Mouse (Mus musculus) midbrain, embryonic 12.5 days (tissue): ENCODE data around the gene Fscn1. TPM values are rescaled to one million over a fixed set of nuclear protein-coding genes. Genes with fewer than 3 reads are reported as not detected.

Experiments used
- ATAC-seq: fragments of 200-750 bp; cut with Nextera tagmentation; 2 replicates; pipeline ENCODE4 v1.8.0; 2017; ENCODE audit warnings: low read depth, moderate TSS enrichment, moderate library complexity; ENCODE audit not compliant: low FRiP score
- H3K27ac ChIP-seq: fragments of 300-500 bp; sonication (generic); replicated peaks from 2 replicates; pipeline ENCODE4 v1.5.1; 2016; ENCODE audit warnings: mild to moderate bottlenecking
- H3K27me3 ChIP-seq: fragments of 300-500 bp; sonication (generic); 2 replicates; pipeline ENCODE4 v1.6.1; 2016; ENCODE audit warnings: mild to moderate bottlenecking
- H3K36me3 ChIP-seq: fragments of 300-500 bp; sonication (generic); 2 replicates; pipeline ENCODE4 v1.6.1; 2016
- H3K4me1 ChIP-seq: fragments of 300-500 bp; sonication (generic); 2 replicates; pipeline ENCODE4 v1.6.1; 2016
- H3K4me2 ChIP-seq: fragments of 300-500 bp; sonication (generic); replicated peaks from 2 replicates; pipeline ENCODE4 v1.6.1; 2016; ENCODE audit warnings: mild to moderate bottlenecking, moderate library complexity
- H3K4me3 ChIP-seq: fragments of 300-500 bp; sonication (generic); 2 replicates; pipeline ENCODE4 v1.5.1; 2016; ENCODE audit warnings: mild to moderate bottlenecking
- H3K9ac ChIP-seq: fragments of 300-500 bp; sonication (generic); replicated peaks from 2 replicates; pipeline ENCODE4 v1.6.1; 2016; ENCODE audit warnings: mild to moderate bottlenecking, moderate library complexity
- H3K9me3 ChIP-seq: fragments of 300-500 bp; sonication (generic); 2 replicates; pipeline ENCODE4 v1.6.1; 2016; ENCODE audit warnings: mild to moderate bottlenecking
- WGBS: fragments of 180-500 bp; shearing (Covaris S2); methylation state at CpG from one replicate; pipeline ENCODE4 v1.1.7; 2016; 5-methylcytosine and 5-hydroxymethylcytosine counted together
- polyA plus RNA-seq: library from polyadenylated mRNA; unstranded; fragments of >200 nt; fragmentation: Nextera tagmentation; extraction: Ambion mirVana; gene quantifications from 2 replicates; pipeline ENCODE4 v1.2.1, GENCODE M21; 2016

Gene Fscn1
- polyA plus RNA-seq, 1 experiment from 2014 or later, result 742 TPM

DNA sequence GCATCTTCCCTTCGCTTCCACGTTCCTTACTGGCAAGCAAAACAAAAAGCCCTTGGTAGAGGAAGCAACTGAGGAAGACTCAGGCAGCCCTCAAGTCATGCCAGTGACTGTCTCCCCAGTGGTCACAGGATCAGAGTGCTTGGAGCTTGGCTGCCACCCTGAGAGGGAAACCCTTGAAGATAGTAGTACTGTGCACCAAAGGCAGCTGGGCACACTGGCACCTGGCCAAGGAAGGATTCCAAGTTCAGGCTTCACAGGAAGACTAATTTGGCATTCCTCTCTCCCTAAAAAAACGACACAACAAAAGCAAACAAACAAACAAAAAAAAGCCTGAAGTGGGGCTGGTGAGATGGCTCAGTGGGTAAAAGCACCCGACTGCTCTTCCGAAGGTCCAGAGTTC, 28.4 kb downstream of the Fscn1 start:
- no peak overlapping the region for H3K27ac ChIP-seq
- 0 out of 2 replicates have a peak, but pooled peaks cover 3% of the 10 kb centered on the region for H3K9me3 ChIP-seq
- H3K9ac ChIP-seq, result no peak overlapping the region
- no peaks in the 10 kb centered on the region for H3K27me3 ChIP-seq
- peaks cover 35% of the 10 kb centered on the region for H3K36me3 ChIP-seq
- H3K4me2 ChIP-seq, result no peak overlapping the region
- WGBS, result 94% methylated on average over 5 of the region's 5 CpGs
- ATAC-seq, result no peak
- H3K4me1 ChIP-seq, result no peaks in the 10 kb centered on the region
- no peak overlapping the region for H3K4me3 ChIP-seq

DNA sequence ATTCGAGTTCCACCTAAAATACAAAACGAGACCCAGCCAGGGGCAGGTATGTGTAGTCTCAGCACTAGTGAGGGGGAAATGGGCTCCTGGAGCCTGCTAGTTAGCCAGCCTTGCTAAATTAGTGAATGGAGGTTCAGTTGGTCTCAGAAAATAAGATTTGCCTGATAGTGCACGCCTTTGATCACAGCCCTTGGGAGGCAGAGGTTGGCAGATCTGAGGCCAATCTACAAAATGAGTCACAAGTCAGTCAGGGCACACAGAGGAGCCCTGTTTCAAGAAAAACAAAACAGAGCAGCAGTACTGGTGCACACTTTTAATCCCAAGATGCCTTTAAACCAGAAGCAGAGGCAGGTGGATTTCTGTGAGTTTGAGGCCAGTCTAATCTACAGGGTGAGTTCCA, 29.0 kb downstream of the Fscn1 start:
- WGBS, result 90% methylated on average over 3 of the region's 3 CpGs
- H3K27ac ChIP-seq, result no peak overlapping the region
- H3K4me3 ChIP-seq, result no peak overlapping the region
- H3K9ac ChIP-seq, result no peak overlapping the region
- H3K4me2 ChIP-seq, result no peak overlapping the region
- 0 out of 2 replicates have a peak, but pooled peaks cover 3% of the 10 kb centered on the region for H3K9me3 ChIP-seq
- H3K36me3 ChIP-seq, result peaks cover 41% of the 10 kb centered on the region
- H3K27me3 ChIP-seq, result no peaks in the 10 kb centered on the region
- no peak for ATAC-seq
- no peaks in the 10 kb centered on the region for H3K4me1 ChIP-seq

DNA sequence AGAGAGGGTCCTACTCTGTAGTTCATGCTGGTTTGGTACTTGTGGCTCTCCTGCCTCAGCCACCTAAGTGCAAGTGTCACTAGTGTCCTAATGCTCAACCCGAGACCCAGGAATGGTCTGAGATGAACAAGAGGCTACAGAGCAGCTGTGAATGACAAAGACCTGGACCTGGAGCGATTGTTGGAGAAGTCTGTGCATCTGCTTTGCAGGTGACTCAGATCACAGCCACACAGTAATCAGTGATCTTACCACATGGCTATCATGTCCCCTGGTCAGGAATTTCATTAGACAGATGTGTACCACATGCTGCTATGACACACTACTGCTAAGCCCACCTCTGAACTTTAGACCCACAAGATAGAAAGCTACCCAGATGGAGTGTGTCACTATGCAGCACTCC, 34.6 kb downstream of the Fscn1 start:
- H3K36me3 ChIP-seq, result peaks cover 47% of the 10 kb centered on the region
- no peaks in the 10 kb centered on the region for H3K27me3 ChIP-seq
- no peak overlapping the region for H3K9ac ChIP-seq
- no peak for ATAC-seq
- 98% methylated on average over 2 of the region's 2 CpGs for WGBS
- no peak overlapping the region for H3K4me3 ChIP-seq
- no peaks in the 10 kb centered on the region for H3K9me3 ChIP-seq
- H3K4me1 ChIP-seq, result no peaks in the 10 kb centered on the region
- no peak overlapping the region for H3K4me2 ChIP-seq
- H3K27ac ChIP-seq, result no peak overlapping the region

- Histone ChIP-seq H3K4me2 (no peak overlapping the region), H3K4me3 (no peak overlapping the region), H3K36me3 (peaks cover 29% of the 10 kb centered on the region), H3K27me3 (no peaks in the 10 kb centered on the region), H3K27ac (no peak overlapping the region), H3K9ac (no peak overlapping the region; the same call in 1 of the 2 replicates), H3K9me3 (no peaks in the 10 kb centered on the region), H3K4me1 (0 out of 2 replicates have a peak, but pooled peaks cover 8% of the 10 kb centered on the region)
- 74% methylated on average over 9 of the region's 9 CpGs for WGBS
- ATAC-seq, result no peak
Measured at GRCm38 (mm10) chr5:142997526-142997925, 37.4 kb downstream of the Fscn1 start.

DNA sequence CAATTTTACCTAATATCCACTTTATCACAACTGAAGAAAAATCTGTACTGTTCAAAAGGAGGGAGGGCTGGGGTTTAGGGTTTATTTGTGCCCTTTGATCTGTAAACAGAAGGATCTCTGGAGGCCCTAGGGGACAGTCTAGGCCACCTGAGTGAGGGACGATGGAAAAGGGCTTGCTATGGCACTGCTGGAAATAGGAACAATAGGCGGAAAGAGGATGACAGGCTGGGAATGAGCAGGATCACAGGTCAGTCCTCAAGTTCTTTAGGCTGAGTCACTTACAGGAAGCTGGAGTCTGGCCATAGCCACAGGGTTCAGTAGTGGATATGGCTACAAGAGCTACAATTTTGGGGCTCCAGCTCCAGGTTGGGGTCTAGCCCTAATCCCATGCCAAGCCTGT, 38.0 kb downstream of the Fscn1 start:
- H3K4me1 ChIP-seq, result 0 out of 2 replicates have a peak, but pooled peaks cover 8% of the 10 kb centered on the region
- ATAC-seq, result no peak
- no peak overlapping the region for H3K4me3 ChIP-seq
- no peak overlapping the region for H3K4me2 ChIP-seq
- H3K36me3 ChIP-seq, result peaks cover 23% of the 10 kb centered on the region
- no peak overlapping the region for H3K9ac ChIP-seq
- H3K9me3 ChIP-seq, result no peaks in the 10 kb centered on the region
- H3K27ac ChIP-seq, result 0 out of 2 replicates have a peak overlapping the region, but pooled peaks have one; percentile 10
- 51% methylated on average over 2 of the region's 2 CpGs for WGBS
- H3K27me3 ChIP-seq, result no peaks in the 10 kb centered on the region

GRCm38 (mm10) chr5:143000091-143000490, 39.9 kb downstream of the Fscn1 start:
- peak overlapping the region; percentile 77; the same call in 1 of the 2 replicates for H3K27ac ChIP-seq
- no peaks in the 10 kb centered on the region for H3K9me3 ChIP-seq
- H3K27me3 ChIP-seq, result no peaks in the 10 kb centered on the region
- ATAC-seq, result no peak
- H3K36me3 ChIP-seq, result peaks cover 12% of the 10 kb centered on the region; the same call in 1 of the 2 replicates
- H3K4me1 ChIP-seq, result 0 out of 2 replicates have a peak, but pooled peaks cover 8% of the 10 kb centered on the region
- H3K4me2 ChIP-seq, result no peak overlapping the region
- no peak overlapping the region for H3K4me3 ChIP-seq
- no peak overlapping the region for H3K9ac ChIP-seq
- WGBS, result 54% methylated on average over 4 of the region's 4 CpGs

DNA sequence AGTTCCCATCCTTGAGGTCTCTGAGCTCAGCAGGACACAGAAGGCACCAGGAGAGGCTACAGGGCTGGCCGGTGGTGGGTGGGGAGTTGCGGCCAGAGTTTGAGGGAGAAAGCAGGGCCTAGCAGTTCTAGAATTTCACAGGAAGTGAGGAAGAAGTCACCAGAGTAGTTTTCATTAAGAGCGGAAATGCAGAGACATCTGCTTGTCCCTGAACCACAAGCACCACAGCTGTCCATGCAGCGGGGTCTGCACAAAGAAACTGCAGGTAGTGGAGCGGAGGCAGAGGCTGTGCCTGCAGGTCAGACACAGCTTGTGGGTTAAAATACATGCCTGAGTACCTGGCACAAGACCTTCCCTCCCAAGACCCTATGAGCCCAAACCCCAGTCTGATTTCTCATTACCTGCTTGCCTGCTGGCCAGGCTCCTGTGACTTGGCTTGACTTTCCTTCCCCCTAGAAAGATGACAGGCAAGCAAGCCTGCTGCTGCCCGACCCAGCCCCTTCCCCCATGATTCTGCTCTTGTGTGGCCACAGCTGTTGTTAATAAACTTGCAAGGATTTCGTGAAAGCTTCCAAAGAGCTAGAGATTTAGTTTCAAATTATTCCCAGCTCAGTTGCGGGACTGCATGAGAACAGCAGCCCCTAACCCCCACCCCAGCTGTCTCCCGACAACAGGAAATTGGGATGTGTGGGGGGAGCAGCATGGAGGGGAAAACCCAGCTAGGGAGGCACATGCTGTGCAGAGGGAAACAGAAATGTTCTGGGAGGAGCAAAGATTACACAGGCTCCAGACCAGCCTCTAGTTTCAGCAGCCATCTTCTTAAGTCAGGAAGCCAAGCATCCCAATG, 40.7 kb downstream of the Fscn1 start:
- Histone ChIP-seq H3K27me3 (no peaks in the 10 kb centered on the region), H3K27ac (peak overlapping the region; percentile 77), H3K9me3 (no peaks in the 10 kb centered on the region), H3K4me2 (no peak overlapping the region), H3K4me1 (0 out of 2 replicates have a peak, but pooled peaks cover 8% of the 10 kb centered on the region), H3K9ac (peak overlapping the region; percentile 29; the same call in 1 of the 2 replicates), H3K36me3 (peaks cover 12% of the 10 kb centered on the region; the same call in 1 of the 2 replicates), H3K4me3 (no peak overlapping the region)
- WGBS, result 63% methylated on average over 9 of the region's 9 CpGs
- ATAC-seq, result no peak

GRCm38 (mm10) chr5:143009383-143009782, 49.2 kb downstream of the Fscn1 start:
- Histone ChIP-seq H3K9me3 (no peaks in the 10 kb centered on the region), H3K4me1 (no peaks in the 10 kb centered on the region), H3K27me3 (no peaks in the 10 kb centered on the region), H3K27ac (peak overlapping the region; percentile 54), H3K36me3 (peaks cover 48% of the 10 kb centered on the region), H3K9ac (no peak overlapping the region), H3K4me2 (no peak overlapping the region), H3K4me3 (no peak overlapping the region)
- ATAC-seq, result no peak
- WGBS, result 63% methylated on average over 11 of the region's 11 CpGs

DNA sequence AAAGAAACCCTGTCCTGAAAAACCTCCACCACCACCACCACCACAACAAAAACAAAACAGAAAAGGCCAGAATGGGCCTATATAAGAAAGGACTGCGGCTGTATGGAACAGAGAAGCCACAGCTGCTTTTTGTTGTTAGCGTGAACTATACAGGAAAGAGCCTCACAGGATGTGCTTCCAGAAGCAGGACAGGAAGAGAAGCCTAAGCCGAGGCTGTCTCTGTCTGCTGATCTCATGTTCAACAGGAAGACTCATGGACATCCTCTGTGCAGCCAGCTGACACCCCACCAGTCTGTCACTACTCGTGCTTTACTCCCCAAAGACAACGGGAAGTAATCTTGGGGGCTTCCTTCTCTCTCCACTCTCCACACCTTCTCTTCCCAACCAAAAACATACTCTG, 57.3 kb downstream of the Fscn1 start:
- H3K27me3 ChIP-seq, result no peaks in the 10 kb centered on the region
- 88% methylated on average over 5 of the region's 5 CpGs for WGBS
- H3K36me3 ChIP-seq, result peaks cover 42% of the 10 kb centered on the region
- H3K4me3 ChIP-seq, result no peak overlapping the region
- no peak overlapping the region for H3K9ac ChIP-seq
- H3K4me2 ChIP-seq, result no peak overlapping the region
- no peaks in the 10 kb centered on the region for H3K9me3 ChIP-seq
- no peak for ATAC-seq
- H3K4me1 ChIP-seq, result no peaks in the 10 kb centered on the region
- H3K27ac ChIP-seq, result no peak overlapping the region

Other genes with a start within 250 kb of the Fscn1 start
- 61.1 and 64.1 TPM in 2 replicates for gene Tnrc18, start 142.7 kb upstream of the Fscn1 start, polyA plus RNA-seq
- 27.7 and 28.9 TPM in 2 replicates for gene Fbxl18, start 64.9 kb upstream of the Fscn1 start, polyA plus RNA-seq
- gene Actb, start 53.6 kb upstream of the Fscn1 start, polyA plus RNA-seq, result 12,547 and 14,098 TPM in 2 replicates
- 49.8 and 51.1 TPM in 2 replicates for gene Rnf216, start 152.7 kb downstream of the Fscn1 start, polyA plus RNA-seq
- not detected in 2 replicates for gene Olfr718-ps1, start 187.2 kb downstream of the Fscn1 start, polyA plus RNA-seq
- 16.2 and 17.8 TPM in 2 replicates for gene Rbak, start 220.4 kb downstream of the Fscn1 start, polyA plus RNA-seq
- gene Spdye4b, start 220.7 kb downstream of the Fscn1 start, polyA plus RNA-seq, result not detected in 2 replicates